Mouse (Mus musculus) urinary bladder, postnatal 0 days (tissue): Measurements from ENCODE around the gene B230104I21Rik. TPM values are rescaled to one million over a fixed set of nuclear protein-coding genes. Genes with fewer than 3 reads are reported as not detected.

Source experiments
- polyA plus RNA-seq: library from polyadenylated mRNA; unstranded; fragments of >200 nt; fragmentation: Nextera tagmentation; extraction: Ambion mirVana; gene quantifications from 2 replicates; pipeline ENCODE4 v1.2.1, GENCODE M21; 2015

B230104I21Rik gene
- polyA plus RNA-seq, result not detected in 2 replicates

GRCm38 (mm10) chr4:154335761-154336160 is at the start of gene B230104I21Rik:
Gene B230104I21Rik, plus strand, starts transcription at chr4:154336127.

GRCm38 (mm10) chr4:154301466-154301881 is 34.5 kb upstream of the B230104I21Rik start, which contains the start of gene Arhgef16:
Gene Arhgef16, minus strand, starts transcription at chr4:154301676.

Other genes with a start within 250 kb of the B230104I21Rik start
- 0.06 and 0.10 TPM in 2 replicates for gene Trp73, start 195.9 kb upstream of the B230104I21Rik start, polyA plus RNA-seq
- 13.8 and 16.3 TPM in 2 replicates for gene Wrap73, start 193.8 kb upstream of the B230104I21Rik start, polyA plus RNA-seq
- 177 and 180 TPM in 2 replicates for gene Tprgl, start 175.5 kb upstream of the B230104I21Rik start, polyA plus RNA-seq
- 11.5 and 15.4 TPM in 2 replicates for gene Megf6, start 165.4 kb upstream of the B230104I21Rik start, polyA plus RNA-seq
- 7.0 and 9.0 TPM in 2 replicates for gene Arhgef16, start 34.5 kb upstream of the B230104I21Rik start, polyA plus RNA-seq